8 mouse cellular contexts compared by ENCODE assay signal in genomic region chr4:40268204-40268813, GRCm38 (mm10). TPM values are rescaled to one million over a fixed set of nuclear protein-coding genes. Genes with fewer than 3 reads are reported as not detected.
DNase-seq lines count a peak whose midpoint lies in the region; ATAC-seq lines count a peak whose summit lies in the region.

No protein-coding gene starts in this region.

- WGBS in hindbrain, embryonic 12.5 days = under 1% methylated on average over 47 of the region's 50 CpGs

- H3K27me3 ChIP-seq in hindbrain, embryonic 12.5 days = no peaks in the 10 kb centered on the region

- peak overlapping the region; percentile 82 for H3K4me2 ChIP-seq in hindbrain, embryonic 12.5 days (replicated peaks)

- no peaks in the 10 kb centered on the region for H3K9me3 ChIP-seq in hindbrain, embryonic 12.5 days (replicated peaks)

- peak overlapping the region; percentile 79 for H3K4me3 ChIP-seq in hindbrain, embryonic 12.5 days

- peaks cover 13% of the 10 kb centered on the region for H3K36me3 ChIP-seq in hindbrain, embryonic 12.5 days

- peak overlapping the region; percentile 82 for H3K9ac ChIP-seq in hindbrain, embryonic 12.5 days

- peak; percentile 83 for DNase-seq in MN1 (ENCODE audit: low spot score)
- peak; percentile 82 for DNase-seq in cerebellum, adult 9-10 months
- peak; percentile 85 to 93 for DNase-seq in frontal cortex, adult 2 months (ENCODE audit: extremely low spot score in 1 of 2, low spot score in 1 of 2)
- peak; percentile 92 to 94 for DNase-seq in layer of hippocampus, postnatal 14 days (ENCODE audit: low spot score in 2 of 2)
- DNase-seq in lung, postnatal 14 days = peak; percentile 92
- peak; percentile 64 for DNase-seq in retina, adult 2 months (ENCODE audit: low read depth, low spot score)
- DNase-seq in thymus, postnatal 36 days = peak; percentile 96

- ATAC-seq in hindbrain, embryonic 12.5 days (ENCODE audit: low FRiP score) = peak; percentile 88

- H3K27ac ChIP-seq in hindbrain, embryonic 12.5 days = peak overlapping the region; percentile 94

- H3K4me1 ChIP-seq in hindbrain, embryonic 12.5 days = peaks cover 18% of the 10 kb centered on the region

RNA-seq across cellular contexts. Expression of gene Smim27, which starts 1.1 kb away (rescaled TPM):
- 6.1 and 6.9 TPM in 2 replicates for polyA plus RNA-seq in frontal cortex, adult 2 months (2012; rRNA removed)
- 23.6 TPM in 2 replicates for polyA plus RNA-seq in hindbrain, embryonic 12.5 days (2016; fragmentation: Nextera tagmentation; extraction: Ambion mirVana)
- 10 to 100 TPM; 12.6 to 14.8 TPM for total RNA-seq in layer of hippocampus, postnatal 14 days (2021)

RNA-seq across cellular contexts. Expression of gene Topors, which starts 1.3 kb away (rescaled TPM):
- polyA plus RNA-seq in frontal cortex, adult 2 months (2012; rRNA removed) = 11.1 and 12.3 TPM in 2 replicates
- polyA plus RNA-seq in hindbrain, embryonic 12.5 days (2016; fragmentation: Nextera tagmentation; extraction: Ambion mirVana) = 45.6 and 48.3 TPM in 2 replicates
- 10 to 100 TPM; 15.9 to 18.5 TPM for total RNA-seq in layer of hippocampus, postnatal 14 days (2021)

RNA-seq across cellular contexts. Expression of gene Ndufb6, which starts 10.9 kb away (rescaled TPM):
- polyA plus RNA-seq in frontal cortex, adult 2 months (2012; rRNA removed) = 164 and 166 TPM in 2 replicates
- 235 and 265 TPM in 2 replicates for polyA plus RNA-seq in hindbrain, embryonic 12.5 days (2016; fragmentation: Nextera tagmentation; extraction: Ambion mirVana)
- 100 to 1,000 TPM; 213 to 214 TPM for total RNA-seq in layer of hippocampus, postnatal 14 days (2021)

RNA-seq across cellular contexts. Expression of gene Ddx58, which starts 28.7 kb away (rescaled TPM):
- 5.8 and 6.0 TPM in 2 replicates for polyA plus RNA-seq in frontal cortex, adult 2 months (2012; rRNA removed)
- 6.9 and 7.6 TPM in 2 replicates for polyA plus RNA-seq in hindbrain, embryonic 12.5 days (2016; fragmentation: Nextera tagmentation; extraction: Ambion mirVana)
- 1 to 10 TPM; 3.0 to 4.4 TPM for total RNA-seq in layer of hippocampus, postnatal 14 days (2021)

Comparison
In these comparisons a context has a peak if more than half of its experiments do, and no peak if none do; other contexts are left out.
1. Peak in every context shown above with its lines: DNase-seq, ATAC-seq, H3K4me3 ChIP-seq and H3K27ac ChIP-seq.